Mouse (Mus musculus) cortical plate, adult 2 months (tissue): Measurements from ENCODE around the gene Smpd2. TPM values are rescaled to one million over a fixed set of nuclear protein-coding genes. Genes with fewer than 3 reads are reported as not detected.

Experiments
- H3K27ac ChIP-seq: fragments of 200-500 bp; 2 replicates; pipeline ENCODE4 v1.5.1; 2012; ENCODE audit warnings: low read length, control low read depth, inconsistent platforms; ENCODE audit not compliant: insufficient read depth
- H3K4me1 ChIP-seq: fragments of 200-500 bp; 2 replicates; pipeline ENCODE4 v1.6.1; 2011; ENCODE audit warnings: low read length; ENCODE audit not compliant: control insufficient read depth, insufficient read depth
- H3K4me3 ChIP-seq: fragments of 200-500 bp; 2 replicates; pipeline ENCODE4 v1.5.1; 2011; ENCODE audit warnings: mild to moderate bottlenecking, low read length, control low read depth; ENCODE audit not compliant: insufficient read depth
- CTCF ChIP-seq: fragments of 200-500 bp; IDR thresholded peaks from 2 replicates; pipeline ENCODE4 v1.5.1; 2011; ENCODE audit warnings: mild to moderate bottlenecking, control low read depth, low read length; ENCODE audit not compliant: insufficient read depth; ENCODE audit errors: extremely low read depth
- POLR2A ChIP-seq: fragments of 200-500 bp; IDR thresholded peaks from 2 replicates; pipeline ENCODE4 v1.6.1; 2011; ENCODE audit warnings: mild to moderate bottlenecking, low read length, control low read depth; ENCODE audit not compliant: insufficient read depth; ENCODE audit errors: extremely low read depth
- polyA plus RNA-seq: library from polyadenylated mRNA; depleted of rRNA; stranded (reverse); fragments of >200 nt; gene quantifications from 2 replicates; pipeline ENCODE4 v1.2.3, GENCODE M21; 2012; rRNA removed

Gene Smpd2
- polyA plus RNA-seq, 1 experiment: 33.8 TPM

- H3K4me3 ChIP-seq: no peak overlapping the region
- no peak for TF ChIP-seq CTCF
- no peak for TF ChIP-seq POLR2A
- no peaks in the 10 kb centered on the region for H3K4me1 ChIP-seq
- no peak overlapping the region for H3K27ac ChIP-seq
Observed at GRCm38 (mm10) chr10:41460501-41460900, 29.7 kb downstream of the Smpd2 start.

GRCm38 (mm10) chr10:41459990-41460389 is 30.2 kb downstream of the Smpd2 start:
- TF ChIP-seq CTCF (no peak), POLR2A (no peak)
- no peak overlapping the region for H3K4me3 ChIP-seq

GRCm38 (mm10) chr10:41452791-41453190 is 37.4 kb downstream of the Smpd2 start:
- peaks cover 3% of the 10 kb centered on the region; the same call in 1 of the 2 replicates for H3K4me1 ChIP-seq
- H3K27ac ChIP-seq: no peak overlapping the region
- no peak for TF ChIP-seq CTCF
- TF ChIP-seq POLR2A: no peak
- no peak overlapping the region for H3K4me3 ChIP-seq

More at GRCm38 (mm10) chr10:41459990-41460389, 30.2 kb downstream of the Smpd2 start:
- Histone ChIP-seq H3K4me1 (no peaks in the 10 kb centered on the region), H3K27ac (no peak overlapping the region)

DNA sequence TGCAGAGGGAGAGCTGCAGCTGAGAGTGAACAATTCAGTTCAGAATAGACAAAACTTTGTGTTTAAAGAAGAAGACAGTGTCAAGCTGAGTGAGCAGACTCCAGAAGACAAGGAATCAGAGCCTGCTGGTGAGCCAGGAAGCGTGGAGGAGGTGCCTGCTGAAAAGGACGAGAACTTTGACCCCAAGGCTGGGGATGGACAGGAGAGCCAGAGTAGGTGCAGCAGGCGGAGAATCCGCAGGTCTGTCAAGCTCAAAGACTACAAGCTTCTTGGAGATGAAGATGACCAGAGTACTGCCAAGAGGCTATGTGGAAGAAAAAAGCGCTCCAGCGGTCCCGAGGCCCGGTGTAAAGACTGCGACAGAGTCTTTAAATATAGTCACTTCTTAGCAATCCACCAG is 38.5 kb downstream of the Smpd2 start:
- H3K27ac ChIP-seq: no peak overlapping the region
- peaks cover 3% of the 10 kb centered on the region; the same call in 1 of the 2 replicates for H3K4me1 ChIP-seq
- no peak overlapping the region for H3K4me3 ChIP-seq
- TF ChIP-seq CTCF: no peak
- no peak for TF ChIP-seq POLR2A

- peak overlapping the region; percentile 71 for H3K4me3 ChIP-seq
- TF ChIP-seq POLR2A (no peak), CTCF (no peak)
- H3K27ac ChIP-seq: no peak overlapping the region
- peaks cover 3% of the 10 kb centered on the region; the same call in 1 of the 2 replicates for H3K4me1 ChIP-seq
Observed at GRCm38 (mm10) chr10:41450780-41451522, 39.2 kb downstream of the Smpd2 start.

DNA sequence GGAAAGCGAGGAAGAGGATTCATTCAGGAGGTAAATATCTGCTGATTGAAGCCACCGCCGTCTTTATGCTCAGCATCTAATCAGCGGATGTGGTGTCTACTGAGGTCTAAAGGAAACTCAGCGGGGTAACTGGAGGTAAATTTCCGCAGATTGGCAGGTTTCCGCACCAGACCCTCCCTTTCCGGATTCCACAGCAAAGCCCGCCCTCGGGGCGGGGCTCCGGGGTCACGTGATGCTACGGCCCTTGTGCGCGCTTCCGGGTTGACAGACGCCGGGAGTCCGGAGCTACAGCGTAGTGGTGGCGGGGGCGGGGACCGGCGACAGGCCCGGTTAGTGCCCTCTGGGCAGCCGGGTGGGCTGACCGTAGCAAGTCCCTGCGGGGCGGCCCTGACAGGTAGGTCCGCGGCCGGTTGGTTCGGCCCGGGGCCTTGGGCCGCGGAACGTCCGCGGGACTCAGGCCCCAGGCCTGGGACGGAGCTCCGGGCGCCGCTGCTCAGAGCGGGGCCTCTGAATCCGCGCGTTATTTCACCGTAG is 40.0 kb downstream of the Smpd2 start, which contains the start of gene Zbtb24:
Zbtb24 (plus strand) TSS at position 247 of the 534 bp plus-strand sequence.
- H3K4me3 ChIP-seq: peak within 1 kb of the TSS; percentile 71
- TF ChIP-seq POLR2A: peak; percentile 83
- TF ChIP-seq CTCF: no peak

DNA sequence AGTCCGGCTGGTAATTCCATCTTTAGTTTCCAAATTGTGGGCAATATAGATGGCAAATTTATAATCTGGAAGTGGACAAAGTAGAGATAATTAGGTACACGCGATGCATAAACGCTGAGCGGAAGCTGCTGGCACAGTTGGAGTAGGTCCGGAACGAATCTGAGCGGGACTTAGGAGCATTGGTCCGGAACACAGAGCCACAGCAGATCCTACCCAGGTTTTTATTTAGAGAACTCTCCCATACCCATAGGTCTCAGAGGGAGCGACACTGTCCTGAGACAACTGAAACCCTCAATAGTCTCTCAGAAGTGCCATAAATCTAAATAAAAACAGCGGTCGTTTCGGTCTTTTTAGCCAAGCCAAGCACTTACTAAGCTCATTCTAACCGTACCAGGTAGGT is 40.5 kb downstream of the Smpd2 start:
- peak overlapping the region; percentile 71 for H3K4me3 ChIP-seq
- H3K27ac ChIP-seq: peak overlapping the region; percentile 70
- no peak for TF ChIP-seq CTCF
- no peak for TF ChIP-seq POLR2A
- peaks cover 3% of the 10 kb centered on the region; the same call in 1 of the 2 replicates for H3K4me1 ChIP-seq

More for the DNA sequence above, 40.0 kb downstream of the Smpd2 start, which contains the start of gene Zbtb24:
- H3K4me1 ChIP-seq: peaks cover 3% of the 10 kb centered on the region; the same call in 1 of the 2 replicates
- H3K27ac ChIP-seq: peak within 1 kb of the TSS; percentile 70

- Histone ChIP-seq H3K4me3 (no peak overlapping the region), H3K4me1 (peaks cover 3% of the 10 kb centered on the region; the same call in 1 of the 2 replicates), H3K27ac (no peak overlapping the region)
- TF ChIP-seq CTCF: no peak
- no peak for TF ChIP-seq POLR2A
Observed at GRCm38 (mm10) chr10:41448216-41448615, 42.0 kb downstream of the Smpd2 start.

Other genes with a start within 250 kb of the Smpd2 start
- gene Fig4, start 187.1 kb downstream of the Smpd2 start, polyA plus RNA-seq: 18.6 and 19.3 TPM in 2 replicates
- gene Ak9, start 186.4 kb downstream of the Smpd2 start, polyA plus RNA-seq: 0.04 and 0.06 TPM in 2 replicates
- 14.2 and 17.6 TPM in 2 replicates for gene Zbtb24, start 40.0 kb downstream of the Smpd2 start, polyA plus RNA-seq
- gene Mical1, start 14.1 kb downstream of the Smpd2 start, polyA plus RNA-seq: 15.3 and 18.4 TPM in 2 replicates
- gene Ppil6, start 70 bp upstream of the Smpd2 start, polyA plus RNA-seq: 5.2 and 7.0 TPM in 2 replicates
- gene Cd164, start 29.0 kb upstream of the Smpd2 start, polyA plus RNA-seq: 51.3 and 59.3 TPM in 2 replicates
- gene Ccdc162, start 226.3 kb upstream of the Smpd2 start, polyA plus RNA-seq: 0.88 and 1.0 TPM in 2 replicates